Mouse (Mus musculus) retina, postnatal 1 day (tissue): Measurements from ENCODE around the gene Rab17.

Experiments
- DNase-seq: peaks from one replicate; pipeline ENCODE4 v3.0.0-alpha.2; 2012

Rab17 gene

GRCm38 (mm10) chr1:90969347-90969784 lies at the start of gene Rab17:
TSS of gene Rab17 (minus strand) at chr1:90969661.
- DNase-seq: no peak

GRCm38 (mm10) chr1:91017111-91017758 lies 47.8 kb upstream of the Rab17 start:
- DNase-seq: peak; percentile 95

DNA sequence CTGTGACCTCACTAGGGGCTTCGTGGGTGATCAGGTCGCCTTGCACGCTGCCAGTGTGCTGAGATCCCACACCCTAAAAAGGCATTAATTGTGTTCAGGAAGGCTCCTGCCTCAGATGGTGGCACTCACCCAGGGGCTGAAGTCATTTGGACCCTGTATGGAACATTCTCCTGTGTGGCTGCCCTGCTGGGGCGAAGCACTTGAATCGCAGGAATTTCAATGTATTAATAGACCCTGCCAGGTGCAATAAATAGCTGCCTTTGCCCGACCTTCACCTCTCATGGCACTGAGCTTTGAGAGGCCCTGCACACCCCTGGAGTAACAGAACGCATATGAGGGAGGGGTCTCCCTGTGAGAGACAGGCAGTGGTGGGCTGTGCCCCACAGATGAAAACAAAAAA lies 46.1 kb upstream of the Rab17 start:
- peak; percentile 40 for DNase-seq

DNA sequence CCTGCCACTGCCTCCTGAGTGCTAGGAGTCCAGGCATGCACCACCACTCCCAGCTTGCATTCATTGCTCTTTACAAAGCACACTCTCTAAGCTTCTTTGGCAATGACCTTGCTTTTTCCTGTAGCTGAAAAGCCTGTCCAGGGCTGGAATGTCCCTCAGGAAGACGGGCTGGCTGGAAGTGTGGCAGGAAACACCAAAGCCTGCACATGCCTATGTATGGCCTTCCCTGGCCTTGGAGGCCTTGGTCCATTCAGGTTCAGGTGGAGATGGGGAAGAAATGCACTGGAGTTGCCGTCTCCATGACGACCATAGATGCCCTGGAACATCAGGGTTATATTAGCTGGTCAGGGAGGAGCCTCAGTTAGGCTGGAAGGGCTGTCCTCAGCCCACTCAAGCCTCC lies 44.3 kb upstream of the Rab17 start:
- DNase-seq: no peak

DNA sequence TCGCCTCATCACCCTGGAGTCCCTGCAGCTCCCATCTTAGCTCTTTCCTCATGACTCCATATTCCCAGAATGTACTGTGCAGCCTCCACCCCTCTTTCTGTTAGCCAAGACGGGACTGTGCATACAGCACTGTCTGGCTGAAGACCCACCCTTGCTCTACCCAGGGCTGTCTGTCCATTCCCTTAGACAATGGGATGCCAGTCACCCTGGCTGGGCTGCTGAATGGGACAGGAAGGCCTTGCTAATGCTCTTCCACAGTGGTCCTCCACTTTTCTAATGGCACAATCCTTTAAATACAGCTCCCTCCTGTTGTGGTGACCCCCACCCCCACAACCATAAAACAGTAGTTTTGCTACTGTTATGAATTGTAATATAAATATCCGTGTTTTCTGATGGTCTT lies 41.9 kb upstream of the Rab17 start:
- no peak for DNase-seq

DNA sequence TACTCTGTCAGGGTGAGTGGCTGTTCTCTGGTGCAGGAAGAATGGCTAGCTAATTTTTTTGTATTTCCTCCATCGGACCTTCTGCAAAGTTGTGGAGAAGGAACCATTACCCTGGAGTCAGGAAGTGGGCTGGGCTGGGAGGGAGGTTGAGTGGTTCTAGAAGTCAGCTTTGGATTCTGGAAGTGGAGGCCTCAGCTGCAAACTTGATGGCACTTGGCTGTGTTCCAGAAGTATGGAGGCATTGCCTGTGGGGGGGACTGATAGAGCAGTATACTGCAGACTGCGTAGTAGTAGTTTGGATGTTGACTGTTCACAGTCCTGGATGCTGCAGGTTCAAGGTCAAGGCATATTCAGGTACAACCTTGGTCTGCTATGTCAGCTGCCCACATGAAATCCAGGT lies 41.3 kb upstream of the Rab17 start:
- DNase-seq: no peak

- no peak for DNase-seq
These were observed 40.8 kb upstream of the Rab17 start for GRCm38 (mm10) chr1:91010216-91010615.

DNA sequence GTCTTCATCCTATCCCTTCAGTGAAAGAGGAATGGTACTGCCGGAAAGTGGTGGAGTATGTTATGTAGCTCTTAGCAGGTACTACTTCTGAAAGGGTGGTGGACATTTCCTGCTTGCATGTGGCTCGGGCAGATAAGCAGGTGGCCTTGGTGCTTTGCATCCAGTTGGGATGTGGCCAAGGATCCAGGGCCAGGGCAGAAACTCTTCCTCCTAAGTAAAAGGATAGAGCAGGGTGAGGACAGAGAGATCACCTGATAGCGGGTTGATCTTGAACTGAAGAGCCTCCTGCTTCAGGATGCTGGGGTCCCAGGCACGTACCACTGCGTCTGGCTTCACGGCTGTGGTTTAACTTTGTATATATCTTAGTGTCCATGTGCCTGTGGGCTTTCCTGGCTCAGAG lies 39.8 kb upstream of the Rab17 start:
- no peak for DNase-seq

- no peak for DNase-seq
These were observed 39.3 kb upstream of the Rab17 start for GRCm38 (mm10) chr1:91008746-91009145.

GRCm38 (mm10) chr1:91008147-91008682 lies 38.8 kb upstream of the Rab17 start:
- no peak for DNase-seq

DNA sequence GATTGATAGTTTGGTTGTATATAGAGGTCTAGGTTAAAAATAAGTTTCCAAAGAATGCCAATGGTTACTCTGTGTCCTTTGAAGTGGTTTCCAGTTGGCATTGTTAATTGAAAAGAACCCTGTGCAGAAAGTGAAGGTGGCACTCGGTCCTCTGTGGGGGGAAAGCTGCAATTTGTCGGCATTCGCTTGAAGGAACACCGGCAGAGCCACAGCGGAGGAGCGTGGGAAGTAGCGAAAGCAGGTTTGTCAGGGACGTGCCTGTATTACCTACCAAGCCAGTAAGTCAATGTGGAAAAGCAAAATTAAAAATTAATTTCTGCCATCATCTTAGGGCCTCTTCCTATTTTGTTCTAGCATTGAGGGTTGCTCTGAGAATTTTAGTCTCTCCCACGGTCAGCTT lies 37.2 kb upstream of the Rab17 start:
- no peak for DNase-seq

- no peak for DNase-seq
These were observed 36.6 kb upstream of the Rab17 start for GRCm38 (mm10) chr1:91006037-91006436.

GRCm38 (mm10) chr1:91003522-91004253 lies 34.2 kb upstream of the Rab17 start:
- DNase-seq: no peak

GRCm38 (mm10) chr1:91002641-91003040 lies 33.2 kb upstream of the Rab17 start:
- DNase-seq: no peak

DNA sequence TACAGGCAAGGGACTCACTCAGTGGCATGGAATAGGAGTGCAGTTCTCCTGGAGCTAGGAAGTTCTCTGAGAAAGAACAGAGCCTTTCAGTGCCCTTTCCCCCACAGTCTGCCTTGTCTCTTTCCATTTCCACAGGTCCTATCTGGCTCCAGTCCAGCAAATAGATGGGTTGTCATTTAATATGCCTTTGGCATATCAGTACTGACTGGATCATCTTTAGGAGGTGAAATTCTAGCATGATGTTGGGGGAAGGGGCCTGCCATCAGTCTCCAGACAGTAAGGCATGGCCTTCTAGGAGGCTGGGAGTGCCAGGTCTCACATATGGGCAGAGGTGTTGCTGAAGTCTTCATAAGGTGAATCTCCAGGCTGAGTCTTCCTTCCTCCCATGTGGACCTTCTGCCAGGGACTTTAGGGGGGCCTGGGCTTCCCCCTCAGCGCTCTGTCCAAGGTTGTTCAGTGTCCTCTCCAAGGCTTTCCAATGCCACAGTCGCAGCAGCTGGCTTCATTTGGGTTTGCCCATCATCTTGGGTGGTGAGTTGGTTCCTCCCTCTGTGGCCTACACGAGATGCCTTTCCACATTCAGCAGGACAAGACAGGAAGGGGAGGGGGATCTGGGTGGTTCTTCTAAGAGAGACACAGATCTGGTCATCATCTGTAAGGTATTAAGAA lies 32.5 kb upstream of the Rab17 start:
- no peak for DNase-seq

DNA sequence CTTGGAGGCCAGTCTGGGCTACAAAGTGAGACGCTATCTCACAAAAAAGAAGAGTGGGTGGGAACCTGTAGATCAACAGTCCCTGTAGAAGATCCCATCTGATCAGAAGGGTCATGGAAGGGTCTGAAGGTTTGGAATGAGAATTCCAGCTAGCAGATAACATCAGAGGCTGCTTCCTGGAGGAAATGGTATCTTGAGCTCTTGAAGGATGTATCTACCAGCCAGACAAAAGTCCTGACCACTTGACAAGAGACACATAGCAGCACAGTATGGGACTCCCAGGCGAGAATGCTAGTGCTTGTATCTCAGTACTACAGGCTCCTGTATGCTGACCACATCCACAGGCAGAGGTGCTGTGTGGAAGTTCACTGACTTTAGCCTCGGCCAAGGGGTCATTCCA lies 31.6 kb upstream of the Rab17 start:
- DNase-seq: no peak

DNA sequence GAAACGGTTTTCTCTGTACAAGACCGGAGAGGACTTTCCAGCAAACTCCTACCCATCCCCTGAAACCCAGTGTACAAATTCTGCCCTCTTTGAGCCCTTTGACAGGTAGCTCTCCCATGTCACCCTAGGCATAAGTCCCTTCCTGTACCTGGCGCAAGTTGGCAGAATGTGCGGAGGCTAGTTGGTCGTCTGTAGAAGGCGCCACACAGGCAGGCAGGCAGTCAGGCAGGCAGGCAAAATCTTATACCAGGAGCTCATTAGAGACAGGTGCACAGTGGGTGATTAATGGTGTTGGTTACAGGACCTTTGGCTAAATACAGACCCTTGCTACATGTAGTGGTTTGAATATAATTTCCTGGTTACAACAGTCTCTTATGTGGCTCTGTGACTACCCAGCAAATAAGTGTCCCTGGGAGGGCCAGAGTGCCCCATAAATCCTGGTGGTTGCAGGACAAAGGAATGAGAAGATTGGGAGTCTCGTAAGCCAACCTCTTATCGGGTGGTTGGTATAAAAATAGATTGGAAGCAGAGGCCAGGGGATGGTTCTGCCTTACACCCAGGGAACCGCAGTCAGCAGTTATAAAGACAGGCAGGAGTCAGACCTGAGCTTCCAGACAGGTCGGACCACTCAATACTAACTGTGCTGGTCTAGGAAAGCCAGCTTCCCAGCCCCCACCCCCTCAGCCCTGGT lies 30.6 kb upstream of the Rab17 start:
- DNase-seq: no peak

DNA sequence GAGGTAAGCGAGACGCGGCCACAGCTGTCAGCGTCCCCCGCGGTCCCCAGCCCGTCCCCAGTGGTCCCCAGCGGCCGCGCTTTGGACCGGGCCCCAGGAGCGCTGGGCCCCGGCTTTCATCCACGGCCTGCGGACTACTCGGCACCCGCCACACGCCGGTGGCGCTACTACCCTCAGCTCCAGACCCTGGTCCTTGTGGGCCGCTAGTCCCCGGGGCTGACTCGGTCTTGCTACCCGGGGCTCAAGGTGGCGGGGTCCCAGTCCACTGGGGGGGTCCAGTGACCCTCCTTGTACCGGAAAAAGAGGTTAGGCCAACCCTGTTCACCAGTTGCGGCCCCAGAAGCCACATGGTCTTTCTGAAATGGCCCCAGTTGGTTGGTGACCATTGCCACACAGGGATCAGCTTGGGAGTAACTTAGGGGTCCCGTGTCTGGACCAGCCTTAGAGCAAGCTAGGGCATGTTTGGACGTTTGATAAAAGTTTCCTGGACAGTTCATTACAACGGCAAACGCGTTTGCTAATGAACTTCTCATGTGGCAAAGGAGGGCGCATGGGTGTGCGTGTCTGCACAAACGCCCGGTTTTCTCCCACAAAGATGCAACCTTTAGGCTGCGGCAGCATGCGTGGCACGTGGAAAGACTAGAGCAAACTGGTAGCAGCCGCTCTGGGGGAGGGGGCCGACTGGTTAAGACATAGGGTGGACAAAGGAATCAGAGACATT lies 29.6 kb upstream of the Rab17 start:
- DNase-seq: peak; percentile 48

- DNase-seq: peak; percentile 81
These were observed 28.9 kb upstream of the Rab17 start, which contains the start of gene Lrrfip1 for GRCm38 (mm10) chr1:90998268-90998890. TSS of gene Lrrfip1 (plus strand) at chr1:90998737.

DNA sequence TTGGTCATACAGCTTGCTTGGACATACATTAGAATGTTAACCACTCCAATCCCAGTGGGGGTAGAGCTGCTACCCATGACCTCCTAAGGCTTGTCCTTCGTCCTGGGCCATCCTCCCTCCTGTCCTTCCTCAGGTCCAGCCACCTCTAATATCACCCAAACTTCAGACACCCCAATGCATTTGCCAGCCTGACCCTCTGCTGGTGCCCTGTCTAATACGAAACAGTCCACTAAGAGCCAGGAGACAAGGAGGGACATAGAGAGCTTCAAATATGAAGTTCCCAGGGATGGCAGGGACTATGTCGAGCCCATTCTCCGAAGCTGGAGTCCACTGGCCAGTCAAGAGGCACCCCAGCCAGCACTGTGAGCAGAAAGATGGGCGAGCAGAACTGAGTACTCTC lies 28.2 kb upstream of the Rab17 start:
- no peak for DNase-seq

DNA sequence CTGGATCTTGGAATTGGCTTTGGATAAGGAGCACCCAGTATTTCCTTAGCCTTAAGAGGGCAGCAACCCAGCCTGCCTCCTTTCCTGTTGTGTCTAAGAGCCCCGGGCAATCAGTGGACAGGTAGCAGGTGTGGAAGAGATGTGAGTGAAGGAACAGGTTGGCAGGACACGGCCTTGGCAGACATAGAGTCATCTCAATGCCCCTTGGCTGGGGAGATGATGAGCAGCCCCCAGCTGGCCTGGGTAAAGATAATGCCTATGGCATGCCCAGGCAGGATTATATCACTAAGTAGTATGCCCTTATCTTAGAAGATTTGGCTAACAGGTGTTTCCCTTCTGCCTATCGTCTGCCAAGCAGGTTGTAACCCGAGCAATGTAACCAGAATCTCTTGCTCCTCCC lies 27.7 kb upstream of the Rab17 start:
- no peak for DNase-seq

- no peak for DNase-seq
These were observed 26.5 kb upstream of the Rab17 start for GRCm38 (mm10) chr1:90995916-90996315.
